Mouse (Mus musculus) liver, embryonic 16.5 days (tissue): ENCODE data around the gene Kdm7a. TPM values are rescaled to one million over a fixed set of nuclear protein-coding genes. Genes with fewer than 3 reads are reported as not detected.
A peak's percentile ranks its signal among the peaks of the same experiment; 100 is the strongest.

Source experiments
- ATAC-seq: fragments of 200-750 bp; cut with Nextera tagmentation; 2 replicates; pipeline ENCODE4 v1.8.0; 2017; ENCODE audit warnings: low read depth, mild to moderate bottlenecking, moderate number of reproducible peaks, moderate library complexity
- H3K27ac ChIP-seq: fragments of 300-500 bp; sonication (generic); 2 replicates; pipeline ENCODE4 v1.5.1; 2014; ENCODE audit warnings: mild to moderate bottlenecking, low read length
- H3K27me3 ChIP-seq: fragments of 300-500 bp; sonication (generic); 2 replicates; pipeline ENCODE4 v1.6.1; 2014; ENCODE audit warnings: low read depth, low read length, mixed read lengths; ENCODE audit not compliant: control insufficient read depth, insufficient read depth
- H3K36me3 ChIP-seq: fragments of 300-500 bp; sonication (generic); 2 replicates; pipeline ENCODE4 v1.6.1; 2014; ENCODE audit warnings: mild to moderate bottlenecking; ENCODE audit not compliant: control insufficient read depth, insufficient read depth
- H3K4me1 ChIP-seq: fragments of 300-500 bp; sonication (generic); 2 replicates; pipeline ENCODE4 v1.6.1; 2014; ENCODE audit warnings: low read depth, low read length, mixed read lengths; ENCODE audit not compliant: control insufficient read depth
- H3K4me2 ChIP-seq: fragments of 300-500 bp; sonication (generic); 2 replicates; pipeline ENCODE4 v1.6.1; 2014; ENCODE audit warnings: low read depth, low read length, mixed read lengths
- H3K4me3 ChIP-seq: fragments of 300-500 bp; sonication (generic); 2 replicates; pipeline ENCODE4 v1.5.1; 2014; ENCODE audit warnings: low read depth, mild to moderate bottlenecking, low read length
- H3K9ac ChIP-seq: fragments of 300-500 bp; sonication (generic); 2 replicates; pipeline ENCODE4 v1.6.1; 2014; ENCODE audit warnings: low read depth, low read length
- H3K9me3 ChIP-seq: fragments of 300-500 bp; sonication (generic); replicated peaks from 2 replicates; pipeline ENCODE4 v1.6.1; 2016; ENCODE audit warnings: low read length; ENCODE audit not compliant: control insufficient read depth
- WGBS: fragments of 180-500 bp; shearing (Covaris S2); extraction: QIAGEN DNeasy Blood & Tissue Kit; methylation state at CpG from one replicate; pipeline ENCODE4 v1.1.7; 2014; ENCODE audit not compliant: insufficient replicate concordance; 5-methylcytosine and 5-hydroxymethylcytosine counted together
- polyA plus RNA-seq: library from polyadenylated mRNA; unstranded; fragments of >200 nt; fragmentation: Nextera tagmentation; extraction: Ambion mirVana; gene quantifications from 2 replicates; pipeline ENCODE4 v1.2.1, GENCODE M21; 2015

The Kdm7a gene
- polyA plus RNA-seq, 1 experiment from 2014 or later, result 12.5 TPM

GRCm38 (mm10) chr6:39120685-39121084, 85.9 kb downstream of the Kdm7a start:
- ATAC-seq, result no peak
- no peak overlapping the region for H3K9ac ChIP-seq
- H3K4me3 ChIP-seq, result no peak overlapping the region
- no peak overlapping the region for H3K4me2 ChIP-seq
- H3K4me1 ChIP-seq, result peaks cover 2% of the 10 kb centered on the region
- WGBS, result 41% methylated on average over 3 of the region's 3 CpGs
- no peak overlapping the region for H3K27ac ChIP-seq
- peaks cover 45% of the 10 kb centered on the region for H3K27me3 ChIP-seq
- peaks cover 3% of the 10 kb centered on the region for H3K9me3 ChIP-seq
- no peaks in the 10 kb centered on the region for H3K36me3 ChIP-seq

DNA sequence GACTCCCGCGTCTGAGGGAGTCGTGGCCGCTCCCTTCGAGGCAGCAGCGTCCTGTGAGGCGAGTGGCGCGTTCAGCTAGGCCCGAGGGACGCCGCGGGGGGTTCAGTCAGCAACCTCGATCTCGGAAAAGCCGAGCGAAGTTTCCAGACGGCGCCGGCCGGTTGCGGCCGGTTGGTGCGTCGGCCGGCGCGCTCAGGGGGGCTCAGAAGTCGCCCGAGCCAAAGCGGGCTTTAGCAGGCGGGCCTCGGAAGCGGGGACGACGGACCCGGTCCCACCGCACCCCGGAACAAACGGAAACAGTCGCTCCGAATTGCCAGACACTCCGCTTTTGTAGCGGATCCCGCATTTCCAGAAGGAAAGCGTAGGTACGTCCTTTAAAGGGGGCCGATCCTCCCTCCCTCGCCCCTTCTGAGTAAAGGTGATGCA, 88.1 kb downstream of the Kdm7a start:
- peak overlapping the region; percentile 23; the same call in 1 of the 2 replicates for H3K27ac ChIP-seq
- peak; percentile 8; the same call in 1 of the 2 replicates for ATAC-seq

GRCm38 (mm10) chr6:39117584-39118455, 88.8 kb downstream of the Kdm7a start, which contains the start of gene Parp12:
Gene Parp12 (minus strand): TSS chr6:39118349.
- H3K9me3 ChIP-seq, result peaks cover 3% of the 10 kb centered on the region
- WGBS, result under 1% methylated on average over 84 of the region's 101 CpGs
- H3K36me3 ChIP-seq, result no peaks in the 10 kb centered on the region
- peak within 1 kb of the TSS; percentile 75 for H3K9ac ChIP-seq
- peak within 1 kb of the TSS; percentile 62 for H3K27ac ChIP-seq
- ATAC-seq, result peak; percentile 85
- H3K4me2 ChIP-seq, result peak within 1 kb of the TSS; percentile 82
- H3K27me3 ChIP-seq, result peaks cover 45% of the 10 kb centered on the region
- peak within 1 kb of the TSS; percentile 88 for H3K4me3 ChIP-seq
- H3K4me1 ChIP-seq, result peaks cover 2% of the 10 kb centered on the region

More for the DNA sequence above, 88.1 kb downstream of the Kdm7a start:
- WGBS, result 14% methylated on average over 49 of the region's 49 CpGs
- peak overlapping the region; percentile 82 for H3K4me2 ChIP-seq
- H3K27me3 ChIP-seq, result peaks cover 45% of the 10 kb centered on the region
- H3K36me3 ChIP-seq, result no peaks in the 10 kb centered on the region
- peak overlapping the region; percentile 75 for H3K9ac ChIP-seq
- peaks cover 3% of the 10 kb centered on the region for H3K9me3 ChIP-seq
- H3K4me1 ChIP-seq, result peaks cover 2% of the 10 kb centered on the region
- H3K4me3 ChIP-seq, result peak overlapping the region; percentile 88

GRCm38 (mm10) chr6:39115438-39115837, 91.2 kb downstream of the Kdm7a start:
- Histone ChIP-seq H3K4me3 (no peak overlapping the region), H3K36me3 (no peaks in the 10 kb centered on the region), H3K4me2 (no peak overlapping the region), H3K27me3 (peaks cover 37% of the 10 kb centered on the region), H3K9me3 (peaks cover 3% of the 10 kb centered on the region), H3K9ac (no peak overlapping the region), H3K4me1 (peaks cover 2% of the 10 kb centered on the region), H3K27ac (no peak overlapping the region)
- WGBS, result 44% methylated on average over 1 of the region's 1 CpGs
- no peak for ATAC-seq

- no peaks in the 10 kb centered on the region for H3K9me3 ChIP-seq
- H3K4me3 ChIP-seq, result no peak overlapping the region
- H3K27ac ChIP-seq, result no peak overlapping the region
- H3K4me2 ChIP-seq, result no peak overlapping the region
- 63% methylated on average over 3 of the region's 3 CpGs for WGBS
- no peak for ATAC-seq
- H3K4me1 ChIP-seq, result no peaks in the 10 kb centered on the region; the same call in 1 of the 2 replicates
- H3K36me3 ChIP-seq, result no peaks in the 10 kb centered on the region
- H3K9ac ChIP-seq, result no peak overlapping the region
- H3K27me3 ChIP-seq, result peaks cover 19% of the 10 kb centered on the region
These were observed 93.4 kb downstream of the Kdm7a start for GRCm38 (mm10) chr6:39113141-39113540.

DNA sequence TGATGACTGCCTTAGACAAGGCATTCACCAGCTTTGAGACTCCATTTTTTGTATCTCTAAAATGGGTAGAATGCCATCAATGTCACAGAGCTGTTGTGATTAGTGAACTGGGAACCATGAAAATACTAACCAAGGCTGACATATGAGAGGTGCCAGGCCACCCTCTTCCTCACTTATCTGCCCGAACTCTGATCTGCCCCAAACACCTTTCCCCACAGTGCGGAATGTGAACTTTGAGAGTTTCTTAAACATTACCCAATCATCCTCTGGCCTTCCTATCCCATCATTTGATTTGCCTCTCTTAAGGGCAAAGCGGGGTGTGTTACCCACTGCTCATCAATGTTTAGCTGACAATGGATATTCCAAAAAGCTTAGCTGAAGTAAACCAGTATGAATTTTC, 93.9 kb downstream of the Kdm7a start:
- WGBS, result 48% methylated on average over 3 of the region's 3 CpGs
- H3K4me2 ChIP-seq, result no peak overlapping the region
- no peak overlapping the region for H3K27ac ChIP-seq
- no peak overlapping the region for H3K9ac ChIP-seq
- no peaks in the 10 kb centered on the region; the same call in 1 of the 2 replicates for H3K4me1 ChIP-seq
- no peaks in the 10 kb centered on the region for H3K36me3 ChIP-seq
- peaks cover 14% of the 10 kb centered on the region for H3K27me3 ChIP-seq
- no peaks in the 10 kb centered on the region for H3K9me3 ChIP-seq
- no peak overlapping the region for H3K4me3 ChIP-seq
- ATAC-seq, result peak; percentile 60; the same call in 1 of the 2 replicates

- H3K27me3 ChIP-seq, result no peaks in the 10 kb centered on the region
- no peaks in the 10 kb centered on the region for H3K4me1 ChIP-seq
- H3K4me2 ChIP-seq, result no peak overlapping the region
- H3K27ac ChIP-seq, result no peak overlapping the region
- H3K9me3 ChIP-seq, result no peaks in the 10 kb centered on the region
- H3K4me3 ChIP-seq, result no peak overlapping the region
- ATAC-seq, result no peak
- 57% methylated on average over 2 of the region's 2 CpGs for WGBS
- no peaks in the 10 kb centered on the region for H3K36me3 ChIP-seq
- H3K9ac ChIP-seq, result no peak overlapping the region
These were observed 99.8 kb downstream of the Kdm7a start for GRCm38 (mm10) chr6:39106812-39107211.

DNA sequence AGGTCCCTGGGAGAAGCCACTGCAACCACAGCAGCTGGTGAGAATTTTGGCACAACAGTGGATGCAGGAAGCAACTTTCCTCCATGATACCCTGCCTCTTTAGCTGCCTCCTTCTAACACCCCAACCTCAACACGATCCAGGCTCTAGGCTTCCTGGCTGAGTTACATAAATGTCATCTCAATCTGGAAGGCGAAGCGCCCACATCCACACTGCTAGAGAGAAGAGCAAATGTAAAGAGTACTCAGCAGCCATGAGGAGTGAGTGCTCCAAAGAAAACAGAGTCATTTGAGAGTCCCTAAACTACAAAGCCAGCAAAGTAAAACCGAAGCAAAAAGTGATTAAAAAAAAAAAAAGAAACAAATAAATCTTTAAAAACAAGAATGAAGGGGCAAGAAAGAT, 102.0 kb downstream of the Kdm7a start:
- Histone ChIP-seq H3K9me3 (no peaks in the 10 kb centered on the region), H3K36me3 (no peaks in the 10 kb centered on the region), H3K4me1 (no peaks in the 10 kb centered on the region), H3K9ac (no peak overlapping the region), H3K27me3 (no peaks in the 10 kb centered on the region), H3K27ac (no peak overlapping the region), H3K4me2 (no peak overlapping the region), H3K4me3 (no peak overlapping the region)
- no peak for ATAC-seq
- WGBS, result 53% methylated on average over 4 of the region's 4 CpGs
